Mouse (Mus musculus): ENCODE data around the gene Slc15a4.

- no peak for TF ChIP-seq CTCF (IDR thresholded peaks at IDR 0.05; ENCODE audit: low read depth)
- no peak for TF ChIP-seq EP300 (IDR thresholded peaks at IDR 0.05; ENCODE audit: low read depth)
These were observed 84.6 kb downstream of the Slc15a4 start for GRCm38 (mm10) chr5:127548136-127548535.

Data from liver, postnatal 0 days (tissue).